Mouse (Mus musculus) MEL (cell line): ENCODE results near the gene Col15a1. TPM values are rescaled to one million over a fixed set of nuclear protein-coding genes. Genes with fewer than 3 reads are reported as not detected.

ENCODE experiments used
- DNase-seq: peaks from one replicate; pipeline ENCODE4 v3.0.0; 2011; ENCODE audit warnings: low read depth, low spot score
- H3K27ac ChIP-seq: 2 replicates; pipeline ENCODE4 v1.5.1; 2012; ENCODE audit warnings: low read depth, mild to moderate bottlenecking, control low read depth, low read length, moderate library complexity; ENCODE audit not compliant: control insufficient read depth
- H3K27me3 ChIP-seq, 2 experiments: fragments of 150-350 bp in 1 of 2; sonication (generic) in 1 of 2; 2 replicates each; pipeline ENCODE4 v1.6.1; 2012; ENCODE audit warnings: low read length in 2 of 2, mild to moderate bottlenecking in 2 of 2, improper control_type of control experiment in 1 of 2, moderate library complexity in 1 of 2; ENCODE audit not compliant: insufficient read depth in 2 of 2, control insufficient read depth in 1 of 2
- H3K36me3 ChIP-seq, 2 experiments: 2 replicates each; pipeline ENCODE4 v1.6.1; 2012 to 2014; ENCODE audit warnings: low read length in 2 of 2, improper control_type of control experiment in 1 of 2, inconsistent platforms in 1 of 2, mild to moderate bottlenecking in 1 of 2; ENCODE audit not compliant: insufficient read depth in 2 of 2, control insufficient read depth in 1 of 2
- H3K4me1 ChIP-seq, 2 experiments: fragments of 150-350 bp in 1 of 2; sonication (generic) in 1 of 2; 2 replicates each; pipeline ENCODE4 v1.6.1; 2012; ENCODE audit warnings: low read length in 2 of 2, improper control_type of control experiment in 1 of 2, mild to moderate bottlenecking in 1 of 2; ENCODE audit not compliant: insufficient read depth in 2 of 2, control insufficient read depth in 1 of 2
- H3K4me3 ChIP-seq, 2 experiments: fragments of 150-350 bp in 1 of 2; sonication (generic) in 1 of 2; 2 replicates each; pipeline ENCODE4 v1.5.1; 2012; ENCODE audit warnings: low read depth in 2 of 2, low read length in 2 of 2, mild to moderate bottlenecking in 2 of 2, moderate library complexity in 2 of 2, control low read depth in 1 of 2, improper control_type of control experiment in 1 of 2; ENCODE audit not compliant: control insufficient read depth in 1 of 2, insufficient read depth in 1 of 2
- H3K79me2 ChIP-seq: 2 replicates; pipeline ENCODE4 v1.6.1; 2012; ENCODE audit warnings: mild to moderate bottlenecking, low read length, moderate library complexity; ENCODE audit not compliant: control insufficient read depth, poor library complexity, insufficient read depth
- H3K9ac ChIP-seq: 2 replicates; pipeline ENCODE4 v1.6.1; 2012; ENCODE audit warnings: low read depth, mild to moderate bottlenecking, control low read depth, low read length, moderate library complexity; ENCODE audit not compliant: control insufficient read depth, poor library complexity, severe bottlenecking
- H3K9me3 ChIP-seq: fragments of 150-350 bp; sonication (generic); replicated peaks from 2 replicates; pipeline ENCODE4 v1.6.1; 2012; ENCODE audit warnings: mild to moderate bottlenecking, low read length, improper control_type of control experiment, moderate library complexity; ENCODE audit not compliant: insufficient read depth
- CTCF ChIP-seq, 3 experiments: IDR thresholded peaks in 2 of 3; conservative IDR thresholded peaks in 1 of 3; 2 replicates each; pipeline ENCODE4 v1.5.1; 2011 to 2012; ENCODE audit warnings: low read length in 3 of 3, low read depth in 2 of 3, mild to moderate bottlenecking in 2 of 3, improper control_type of control experiment in 1 of 3, inconsistent platforms in 1 of 3, mixed read lengths in 1 of 3, moderate library complexity in 1 of 3; ENCODE audit not compliant: control insufficient read depth in 1 of 3, insufficient read depth in 1 of 3, poor library complexity in 1 of 3, severe bottlenecking in 1 of 3
- EP300 ChIP-seq, 2 experiments: IDR thresholded peaks; 2 replicates each; pipeline ENCODE4 v1.6.1; 2011; ENCODE audit warnings: improper control_type of control experiment in 2 of 2, low read length in 2 of 2, low read depth in 1 of 2, mild to moderate bottlenecking in 1 of 2
- GATA1 ChIP-seq: IDR thresholded peaks from 2 replicates; pipeline ENCODE4 v1.6.1; 2011; ENCODE audit warnings: low read depth, low read length, improper control_type of control experiment
- MAX ChIP-seq: IDR thresholded peaks from 2 replicates; pipeline ENCODE4 v1.6.1; 2011; ENCODE audit warnings: low read length, improper control_type of control experiment
- MEF2A ChIP-seq: IDR thresholded peaks from 2 replicates; pipeline ENCODE4 v1.6.1; 2014; ENCODE audit warnings: low read depth, mild to moderate bottlenecking, inconsistent platforms, low read length, improper control_type of control experiment; ENCODE audit not compliant: poor library complexity, insufficient replicate concordance, severe bottlenecking; ENCODE audit errors: extremely low read depth
- MXI1 ChIP-seq: IDR thresholded peaks from 2 replicates; pipeline ENCODE4 v1.6.1; 2011; ENCODE audit warnings: mild to moderate bottlenecking, low read depth, low read length, improper control_type of control experiment
- MYC ChIP-seq: IDR thresholded peaks from 2 replicates; pipeline ENCODE4 v1.6.1; 2011; ENCODE audit warnings: low read depth, mild to moderate bottlenecking, low read length, improper control_type of control experiment, moderate library complexity
- NELFE ChIP-seq: IDR thresholded peaks from 2 replicates; pipeline ENCODE4 v1.6.1; 2011; ENCODE audit warnings: low read depth, low read length, improper control_type of control experiment
- NRF1 ChIP-seq: IDR thresholded peaks from 2 replicates; pipeline ENCODE4 v1.6.1; 2014; ENCODE audit warnings: low read depth, mild to moderate bottlenecking, inconsistent platforms, low read length, improper control_type of control experiment, moderate library complexity; ENCODE audit not compliant: poor library complexity, insufficient read depth, severe bottlenecking
- POLR2A ChIP-seq, 2 experiments: IDR thresholded peaks; 2 replicates each; pipeline ENCODE4 v1.6.1; 2011 to 2012; ENCODE audit warnings: low read length in 2 of 2, mild to moderate bottlenecking in 2 of 2, control low read depth in 1 of 2, improper control_type of control experiment in 1 of 2, low read depth in 1 of 2, moderate library complexity in 1 of 2; ENCODE audit not compliant: control insufficient read depth in 1 of 2, insufficient read depth in 1 of 2, poor library complexity in 1 of 2
- RCOR1 ChIP-seq: IDR thresholded peaks from 2 replicates; pipeline ENCODE4 v1.6.1; 2012; ENCODE audit warnings: low read depth, mild to moderate bottlenecking, inconsistent platforms, low read length, improper control_type of control experiment
- SIN3A ChIP-seq: IDR thresholded peaks from 2 replicates; pipeline ENCODE4 v1.6.1; 2012; ENCODE audit warnings: low read length, improper control_type of control experiment, inconsistent platforms
- SMC3 ChIP-seq: IDR thresholded peaks from 2 replicates; pipeline ENCODE4 v1.6.1; 2011; ENCODE audit warnings: low read depth, low read length, improper control_type of control experiment
- TBP ChIP-seq: IDR thresholded peaks from 2 replicates; pipeline ENCODE4 v1.8.0; 2011; ENCODE audit warnings: low read depth, low read length, improper control_type of control experiment
- USF1 ChIP-seq: IDR thresholded peaks from 2 replicates; pipeline ENCODE4 v1.6.1; 2014; ENCODE audit warnings: low read depth, mild to moderate bottlenecking, inconsistent platforms, low read length, improper control_type of control experiment, moderate library complexity
- ZC3H11A ChIP-seq: IDR thresholded peaks from 2 replicates; pipeline ENCODE4 v1.6.1; 2012; ENCODE audit warnings: low read depth, mild to moderate bottlenecking, inconsistent platforms, low read length, improper control_type of control experiment
- ZKSCAN1 ChIP-seq: IDR thresholded peaks from 2 replicates; pipeline ENCODE4 v1.6.1; 2012; ENCODE audit warnings: low read depth, mild to moderate bottlenecking, inconsistent platforms, low read length, improper control_type of control experiment, moderate library complexity
- ZMIZ1 ChIP-seq: IDR thresholded peaks from 2 replicates; pipeline ENCODE4 v1.6.1; 2012; ENCODE audit warnings: low read depth, mild to moderate bottlenecking, inconsistent platforms, low read length, improper control_type of control experiment, moderate library complexity
- ZNF384 ChIP-seq: IDR thresholded peaks from 2 replicates; pipeline ENCODE4 v1.6.1; 2012; ENCODE audit warnings: low read depth, mild to moderate bottlenecking, inconsistent platforms, low read length, improper control_type of control experiment
- polyA plus RNA-seq, 2 experiments: library from polyadenylated mRNA; stranded (reverse) in 1 of 2; unstranded in 1 of 2; fragments of >175 nt in 1 of 2; fragments of >200 nt in 1 of 2; gene quantifications; 2 replicates each; pipeline versions ENCODE4 v1.2.1 to v1.2.4; 2012; ENCODE audit warnings: low replicate concordance in 2 of 2, low read depth in 1 of 2; ENCODE audit not compliant: insufficient read length in 2 of 2, insufficient read depth in 1 of 2, missing spikeins in 1 of 2
- total RNA-seq: library from RNA; depleted of rRNA; stranded (reverse); fragments of 300-350 nt; gene quantifications from 2 replicates; pipeline ENCODE4 v1.2.3, GENCODE M21; 2012

Gene Col15a1
- total and polyA plus RNA-seq, 3 experiments, result 2.2 to 2.6 TPM; not detected in 1

DNA sequence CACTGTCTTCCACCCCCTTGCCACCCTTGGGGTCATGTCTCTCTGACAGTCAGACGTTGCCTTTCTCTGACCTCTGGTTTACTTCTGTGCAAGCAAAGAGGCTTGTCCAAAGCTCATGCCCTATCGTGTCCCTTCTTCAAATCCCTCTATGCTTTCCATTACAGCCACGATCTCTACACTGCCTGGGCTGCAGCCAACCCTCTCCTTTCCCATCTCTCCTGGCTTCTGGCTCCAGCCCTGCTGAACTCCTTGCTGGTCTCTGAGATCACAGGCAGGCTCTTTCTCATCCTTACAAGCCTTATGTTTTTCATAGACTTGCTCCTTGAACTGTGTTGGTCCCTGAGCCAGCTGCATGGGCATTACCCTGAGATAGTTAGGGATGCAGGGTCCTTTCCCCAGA, 14.2 kb downstream of the Col15a1 start:
- Histone ChIP-seq H3K79me2 (no peaks in the 10 kb centered on the region), H3K4me1 (peaks cover 0 to 8% of the 10 kb centered on the region in 2 experiments; a peak in 3 of 4 replicates), H3K9ac (no peak overlapping the region), H3K4me3 (no peak overlapping the region), H3K36me3 (no peaks in the 10 kb centered on the region; a peak in 1 of 4 replicates), H3K27me3 (peaks cover 3 to 5% of the 10 kb centered on the region in 2 experiments), H3K9me3 (no peaks in the 10 kb centered on the region), H3K27ac (no peak overlapping the region)
- TF ChIP-seq ZC3H11A (no peak), SMC3 (no peak), RCOR1 (no peak), MYC (no peak), SIN3A (no peak), ZKSCAN1 (no peak), GATA1 (no peak), TBP (no peak), USF1 (no peak)
- DNase-seq, result no peak

DNA sequence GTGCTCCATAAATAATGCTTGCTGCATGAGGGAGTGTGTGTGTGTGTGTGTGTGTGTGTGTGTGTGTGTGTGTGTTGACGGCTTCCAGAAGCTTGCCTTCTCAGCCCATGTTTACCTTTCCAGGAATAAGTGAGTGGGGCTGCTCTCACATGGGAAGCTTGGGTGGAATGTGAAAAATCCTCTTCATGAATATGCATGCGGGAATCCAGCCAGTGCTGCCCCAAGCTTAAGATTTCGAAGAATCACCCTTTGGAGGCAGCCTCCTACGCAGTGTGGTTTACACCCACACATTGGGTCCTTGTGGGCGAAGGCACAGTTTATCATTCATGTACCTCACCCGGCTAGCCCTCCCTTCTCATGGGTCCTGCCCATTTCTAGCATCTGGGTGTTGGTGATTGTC, 18.0 kb downstream of the Col15a1 start:
- no peak overlapping the region for H3K27ac ChIP-seq
- no peaks in the 10 kb centered on the region; a peak in 1 of 4 replicates for H3K36me3 ChIP-seq
- peaks cover 3% of the 10 kb centered on the region in 2 experiments for H3K27me3 ChIP-seq
- no peak overlapping the region for H3K9ac ChIP-seq
- no peak for DNase-seq
- no peak overlapping the region for H3K4me3 ChIP-seq
- TF ChIP-seq NRF1, result no peak
- TF ChIP-seq TBP, result no peak
- TF ChIP-seq ZNF384, result no peak
- TF ChIP-seq POLR2A (IDR thresholded peaks at IDR 0.05; ENCODE audit: control insufficient read depth in 1 of 2, insufficient read depth in 1 of 2, low read depth in 1 of 2, low read length in 2 of 2, poor library complexity in 1 of 2), result no peak
- TF ChIP-seq EP300 (IDR thresholded peaks at IDR 0.05; ENCODE audit: low read depth in 1 of 2, low read length in 2 of 2), result peak in 1 of 2 experiments; percentile 57; a peak in 2 of 4 replicates
- TF ChIP-seq MAX, result no peak
- no peaks in the 10 kb centered on the region for H3K9me3 ChIP-seq
- H3K79me2 ChIP-seq, result no peaks in the 10 kb centered on the region
- H3K4me1 ChIP-seq, result peaks cover 0 to 8% of the 10 kb centered on the region in 2 experiments; a peak in 3 of 4 replicates

DNA sequence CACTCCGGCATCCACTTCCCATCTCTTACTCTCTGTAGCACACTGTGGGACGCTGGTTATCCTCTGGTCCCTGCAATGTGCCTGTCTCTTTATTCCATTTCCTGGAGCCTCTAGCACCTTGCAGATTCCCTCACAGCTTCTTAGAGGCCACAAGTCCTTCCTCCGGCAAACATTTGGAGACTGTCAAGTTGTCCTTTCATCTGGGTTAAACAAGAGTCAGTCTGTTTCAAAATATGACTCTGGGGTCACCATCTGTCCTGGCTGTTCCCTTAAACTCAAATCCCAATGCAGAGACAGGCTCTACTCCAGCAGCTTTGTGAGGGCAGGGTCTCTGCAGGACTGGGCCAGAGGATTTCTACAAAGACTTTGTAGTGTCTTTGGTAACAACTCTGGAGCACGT, 19.1 kb downstream of the Col15a1 start:
- peaks cover 0 to 3% of the 10 kb centered on the region in 2 experiments; a peak in 3 of 4 replicates for H3K27me3 ChIP-seq
- TF ChIP-seq SIN3A (no peak), ZMIZ1 (no peak), TBP (no peak), EP300 (IDR thresholded peaks at IDR 0.05; ENCODE audit: low read depth in 1 of 2, low read length in 2 of 2) (no peak), NRF1 (no peak), MEF2A (no peak), MXI1 (no peak), NELFE (no peak), MYC (no peak), GATA1 (no peak), CTCF (IDR thresholded peaks at IDR 0.05 in 2 of 3, conservative IDR thresholded peaks at IDR 0.05 in 1 of 3; ENCODE audit: control insufficient read depth in 1 of 3, insufficient read depth in 1 of 3, low read depth in 2 of 3, low read length in 3 of 3, poor library complexity in 1 of 3, severe bottlenecking in 1 of 3) (no peak), USF1 (no peak)
- TF ChIP-seq, all 39 proteins: peak for 0
- Histone ChIP-seq H3K79me2 (no peaks in the 10 kb centered on the region), H3K36me3 (no peaks in the 10 kb centered on the region; a peak in 1 of 4 replicates), H3K9me3 (no peaks in the 10 kb centered on the region), H3K4me1 (peaks cover 0 to 8% of the 10 kb centered on the region in 2 experiments; a peak in 3 of 4 replicates), H3K4me3 (no peak overlapping the region), H3K9ac (no peak overlapping the region), H3K27ac (no peak overlapping the region)
- DNase-seq, result no peak
